Mouse (Mus musculus) large intestine, adult 2 months (tissue): ENCODE measurements at regions not wholly inside any gene's neighbourhood (a gene's known extent, or its start where the extent isn't known, plus 50 kb on each side); places are given as distances from the start of the nearest gene placed in this dataset.

Experiments used
- DNase-seq: peaks from one replicate; pipeline ENCODE4 v3.0.0-alpha.2; 2012; ENCODE audit warnings: low read depth, low spot score
- WGBS: fragments of 180-500 bp; shearing (Covaris S2); methylation state at CpG from one replicate; pipeline ENCODE4 v1.1.7; 2018; 5-methylcytosine and 5-hydroxymethylcytosine counted together

DNA sequence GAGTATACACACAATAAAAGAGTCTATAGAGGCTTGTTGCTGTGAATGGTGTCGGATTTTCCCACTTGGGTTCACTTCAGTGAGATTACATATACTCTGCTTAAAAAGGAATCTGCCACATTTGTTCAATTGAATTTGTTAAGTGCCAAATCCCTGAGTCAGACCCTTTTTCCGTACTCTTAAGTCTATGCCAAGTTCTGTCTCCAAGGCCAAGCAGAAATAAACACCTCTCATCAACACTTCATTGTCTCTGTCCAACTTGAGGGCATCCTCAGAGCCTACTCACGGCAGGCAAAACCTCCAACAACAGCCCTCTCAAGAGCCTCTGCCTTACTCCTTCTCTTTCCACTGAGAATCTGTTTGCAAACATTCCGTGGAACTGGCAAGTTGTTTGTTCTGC lies 325.6 kb upstream of the Nr2f2 start:
- DNase-seq = no peak
- 59% methylated on average over 4 of the region's 4 CpGs for WGBS

- no peak for DNase-seq
- 91% methylated on average over 7 of the region's 7 CpGs for WGBS
Measured at GRCm38 (mm10) chr7:70690845-70691244, 324.3 kb upstream of the Nr2f2 start.

DNA sequence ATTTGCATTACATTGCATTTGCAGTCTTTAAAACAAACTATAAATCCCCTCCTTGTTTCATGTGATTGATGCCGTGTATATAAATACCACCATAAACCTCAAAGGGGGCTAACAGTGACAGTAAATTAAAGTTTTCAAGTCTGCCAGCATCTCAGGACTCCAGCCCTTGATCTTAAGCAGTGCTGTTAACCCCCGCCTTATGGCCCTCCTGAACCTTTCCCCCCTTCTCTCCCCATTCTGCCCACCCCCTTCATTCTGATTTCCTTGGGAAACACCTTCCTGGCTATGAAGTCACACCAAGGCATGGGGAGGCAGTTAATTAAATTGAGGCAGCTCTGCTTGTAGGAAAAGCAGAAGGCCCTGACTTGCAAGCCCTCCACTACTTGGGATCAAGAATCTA lies 302.5 kb upstream of the Nr2f2 start:
- DNase-seq = no peak

DNA sequence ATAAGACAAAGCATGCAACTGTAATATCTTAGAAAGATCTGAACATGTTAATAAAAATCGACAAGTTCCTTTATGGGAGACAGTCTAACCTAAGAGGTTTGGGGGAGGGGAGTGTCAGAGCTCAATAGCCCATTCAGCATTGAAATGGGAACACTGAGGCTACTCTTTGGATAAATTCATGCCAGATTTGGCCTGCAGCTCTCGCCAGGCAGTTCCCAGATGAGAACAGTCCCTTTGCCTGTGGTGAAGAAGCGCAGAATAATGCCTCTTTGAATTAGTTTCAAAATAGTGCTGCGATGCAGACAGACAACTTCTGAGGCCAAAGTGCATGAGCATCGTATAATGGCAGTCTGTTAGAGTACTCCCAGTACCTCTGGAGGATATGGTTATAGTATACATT lies 293.6 kb upstream of the Nr2f2 start:
- no peak for DNase-seq
- WGBS = 81% methylated on average over 5 of the region's 5 CpGs

More for the DNA sequence above, 302.5 kb upstream of the Nr2f2 start:
- WGBS = 79% methylated on average over 2 of the region's 2 CpGs

DNA sequence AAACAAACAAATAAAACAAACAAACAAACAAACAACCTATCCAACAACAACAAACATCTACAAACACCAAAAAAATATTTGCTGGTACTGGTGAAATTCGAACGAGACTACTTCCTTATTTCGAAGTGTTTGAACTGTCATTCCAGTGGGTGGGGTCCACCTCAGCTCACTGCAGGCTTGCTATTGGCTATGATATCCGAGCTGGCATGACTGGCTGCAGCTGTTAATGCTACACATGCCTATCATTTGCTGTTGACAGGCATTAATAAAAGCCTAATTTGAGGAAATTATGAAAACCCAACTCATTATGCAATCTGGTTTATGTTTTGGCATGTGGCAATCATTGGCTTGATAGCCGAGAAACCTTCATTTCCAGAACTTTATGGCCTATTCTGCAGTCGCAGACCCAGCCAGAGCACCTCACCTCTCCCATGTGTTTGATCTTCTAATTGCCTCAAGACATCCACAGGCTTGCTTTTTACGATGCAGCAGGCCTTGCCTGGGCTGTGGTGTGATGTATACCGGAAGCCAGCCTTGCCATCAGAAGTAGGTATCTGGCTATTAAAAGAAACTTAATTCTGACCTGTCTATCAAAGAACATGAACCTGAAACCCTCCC lies 283.3 kb upstream of the Nr2f2 start:
- DNase-seq = no peak
- 19% methylated on average over 8 of the region's 8 CpGs for WGBS

GRCm38 (mm10) chr7:70646801-70647200 lies 280.3 kb upstream of the Nr2f2 start:
- DNase-seq = no peak
- WGBS = 82% methylated on average over 2 of the region's 2 CpGs

GRCm38 (mm10) chr7:70643694-70644301 lies 277.3 kb upstream of the Nr2f2 start:
- DNase-seq = no peak
- 78% methylated on average over 9 of the region's 9 CpGs for WGBS

DNA sequence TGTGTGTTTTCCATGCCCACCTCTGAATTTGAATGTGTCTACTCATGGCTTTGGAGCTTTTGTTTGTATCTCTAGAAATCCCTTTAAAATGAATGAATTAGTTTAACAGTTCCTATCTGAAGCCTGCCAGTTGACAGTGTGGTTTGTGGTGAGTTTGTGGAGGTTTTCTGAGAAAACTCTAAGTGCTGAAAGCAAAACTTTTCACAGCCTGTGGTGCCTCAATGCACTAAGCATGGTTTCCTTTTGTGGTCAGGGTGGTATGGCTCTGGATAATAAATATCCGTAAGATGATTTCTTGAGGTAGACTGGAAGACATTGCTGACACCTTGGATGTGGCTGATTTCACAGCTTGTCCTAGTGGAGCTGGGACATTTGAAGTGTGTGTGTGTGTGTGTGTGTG lies 276.5 kb upstream of the Nr2f2 start:
- WGBS = 83% methylated on average over 1 of the region's 1 CpGs
- DNase-seq = no peak

DNA sequence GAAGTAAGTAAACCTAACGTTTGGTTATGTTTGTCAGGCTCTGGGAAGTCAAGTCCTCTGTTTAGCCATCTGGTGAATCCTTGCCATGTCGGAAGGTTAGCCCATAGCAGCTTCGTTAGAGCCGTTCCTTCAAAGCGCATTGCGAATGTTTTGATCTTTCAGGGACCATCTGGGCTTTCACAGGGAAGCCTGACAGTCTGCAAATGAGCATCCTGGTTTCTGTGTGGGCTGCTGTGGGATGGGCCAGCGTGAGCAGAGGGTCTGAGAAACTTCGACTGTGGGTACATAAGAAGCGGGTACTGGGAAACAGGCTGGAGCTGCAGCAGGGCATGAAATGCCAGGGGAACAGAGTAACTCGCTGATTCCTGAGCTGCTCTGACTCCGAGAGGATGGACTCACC lies 274.7 kb upstream of the Nr2f2 start:
- no peak for DNase-seq
- 73% methylated on average over 11 of the region's 11 CpGs for WGBS

DNA sequence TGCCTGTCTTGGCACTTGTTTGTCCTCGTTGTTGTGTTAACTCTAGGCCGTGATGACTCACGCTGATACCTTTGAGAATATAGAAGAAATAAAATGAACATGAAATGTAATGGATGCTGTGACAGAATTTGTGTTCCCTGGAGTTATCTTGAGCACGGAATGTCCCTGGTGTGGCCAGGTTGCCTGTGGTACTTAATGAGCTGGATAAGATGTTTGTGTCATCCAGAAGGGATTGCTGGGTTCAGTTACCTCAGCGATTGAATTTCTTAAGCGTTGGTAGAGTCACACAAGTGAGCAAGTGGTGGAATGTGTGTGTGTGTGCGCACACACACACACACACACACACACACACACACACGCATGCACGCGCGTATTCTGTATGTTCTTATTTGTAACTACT lies 274.0 kb upstream of the Nr2f2 start:
- 92% methylated on average over 11 of the region's 11 CpGs for WGBS

GRCm38 (mm10) chr7:70638161-70638560 lies 271.6 kb upstream of the Nr2f2 start:
- WGBS = 87% methylated on average over 2 of the region's 2 CpGs
- no peak for DNase-seq

More for the DNA sequence above, 274.0 kb upstream of the Nr2f2 start:
- DNase-seq = no peak

- 67% methylated on average over 11 of the region's 11 CpGs for WGBS
- no peak for DNase-seq
Measured at GRCm38 (mm10) chr7:70634016-70634415, 267.5 kb upstream of the Nr2f2 start.

GRCm38 (mm10) chr7:70633577-70633976 lies 267.0 kb upstream of the Nr2f2 start:
- 65% methylated on average over 11 of the region's 11 CpGs for WGBS
- no peak for DNase-seq

- WGBS = 13% methylated on average over 10 of the region's 10 CpGs
- DNase-seq = no peak
Measured at GRCm38 (mm10) chr7:70625643-70626231, 259.2 kb upstream of the Nr2f2 start.

DNA sequence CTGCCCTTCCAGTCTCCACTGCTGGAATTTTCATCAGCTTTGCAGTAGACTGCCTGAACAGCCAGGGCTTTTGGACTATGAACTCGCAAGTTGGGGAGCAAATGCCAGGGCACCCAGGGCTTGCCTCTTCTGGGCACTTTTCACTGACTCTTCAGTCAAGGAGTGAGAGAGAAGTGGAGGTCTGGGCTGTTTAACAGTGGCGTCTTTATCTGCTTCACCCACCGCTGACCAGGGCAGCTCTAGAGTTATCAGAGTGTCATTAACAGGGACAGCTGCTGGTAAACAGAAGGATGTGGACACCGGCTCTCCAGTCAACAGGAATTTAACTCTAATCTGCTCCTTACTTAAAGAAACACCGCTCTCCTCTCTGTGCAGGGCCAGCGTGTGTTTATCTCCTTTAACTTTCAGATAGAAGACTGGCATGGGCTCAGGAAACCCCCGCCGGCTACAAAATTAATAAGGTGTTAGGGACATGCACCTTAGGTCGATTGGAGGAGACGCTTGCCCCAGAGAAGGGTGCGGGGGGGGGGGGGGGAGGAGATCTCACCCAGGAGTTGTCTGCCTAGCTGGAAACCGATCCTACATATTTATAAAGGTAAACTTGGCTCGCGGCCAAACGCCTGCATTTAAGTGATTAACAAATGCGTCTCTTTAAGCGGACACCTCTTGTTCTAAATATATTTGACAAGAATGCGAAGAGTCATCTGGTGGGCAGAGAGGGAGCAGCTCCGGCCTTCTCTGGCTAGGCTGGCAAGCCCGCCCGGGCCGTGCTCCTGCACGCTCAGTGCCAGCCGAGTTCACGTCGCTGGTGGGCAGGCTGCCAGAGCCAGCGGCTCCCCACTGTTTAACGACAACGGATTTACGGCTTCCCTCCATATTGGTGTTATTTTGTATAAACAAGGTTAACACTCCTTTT lies 258.4 kb upstream of the Nr2f2 start:
- WGBS = 4% methylated on average over 30 of the region's 30 CpGs

GRCm38 (mm10) chr7:70624031-70624726 lies 257.6 kb upstream of the Nr2f2 start:
- peak; percentile 19 for DNase-seq
- WGBS = 8% methylated on average over 16 of the region's 16 CpGs

More for the DNA sequence above, 258.4 kb upstream of the Nr2f2 start:
- DNase-seq = peak; percentile 33

DNA sequence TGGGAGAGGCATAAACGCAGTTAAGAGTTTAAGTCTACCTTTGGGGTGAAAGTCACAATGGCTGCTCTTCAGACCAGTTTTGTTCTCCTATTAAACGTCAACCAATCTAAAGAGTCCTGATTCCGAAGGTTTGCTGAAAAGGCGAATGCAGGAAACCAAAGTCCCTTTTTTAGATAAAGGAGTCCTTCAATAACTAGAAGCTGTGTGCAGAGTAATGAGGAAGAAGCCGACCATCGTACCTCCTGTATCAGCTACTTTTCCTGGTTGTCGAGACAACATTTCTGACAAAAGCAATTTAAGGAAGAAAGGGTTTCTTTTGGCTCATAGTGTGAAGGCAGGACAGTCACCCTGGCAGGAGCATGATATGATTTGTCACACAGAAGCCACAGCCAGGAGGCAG lies 252.9 kb upstream of the Nr2f2 start:
- 36% methylated on average over 7 of the region's 7 CpGs for WGBS
- no peak for DNase-seq

- WGBS = 91% methylated on average over 5 of the region's 5 CpGs
- DNase-seq = no peak
Measured at GRCm38 (mm10) chr7:70618270-70618669, 251.7 kb upstream of the Nr2f2 start.

DNA sequence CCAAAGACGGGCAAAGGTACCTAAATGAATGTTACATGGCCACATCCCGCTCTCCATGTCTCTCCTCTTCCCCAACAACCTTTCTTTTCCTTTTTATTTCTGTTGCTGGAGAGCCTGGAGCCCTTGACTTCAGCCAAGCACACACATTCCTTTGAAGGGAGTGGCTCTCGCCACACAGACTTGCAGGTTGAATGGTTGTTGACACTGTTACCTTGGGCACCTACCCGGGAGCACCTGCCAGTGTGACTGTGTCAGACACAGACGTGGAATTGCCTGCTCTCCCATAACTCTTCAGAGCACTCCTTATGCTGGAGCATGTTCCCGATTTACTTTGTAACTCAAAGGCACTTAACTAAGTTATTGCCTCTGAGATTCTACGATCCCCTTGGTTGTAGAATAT lies 240.0 kb upstream of the Nr2f2 start:
- WGBS = 35% methylated on average over 7 of the region's 7 CpGs
- peak; percentile 38 for DNase-seq
